In the genomic region with DNA sequence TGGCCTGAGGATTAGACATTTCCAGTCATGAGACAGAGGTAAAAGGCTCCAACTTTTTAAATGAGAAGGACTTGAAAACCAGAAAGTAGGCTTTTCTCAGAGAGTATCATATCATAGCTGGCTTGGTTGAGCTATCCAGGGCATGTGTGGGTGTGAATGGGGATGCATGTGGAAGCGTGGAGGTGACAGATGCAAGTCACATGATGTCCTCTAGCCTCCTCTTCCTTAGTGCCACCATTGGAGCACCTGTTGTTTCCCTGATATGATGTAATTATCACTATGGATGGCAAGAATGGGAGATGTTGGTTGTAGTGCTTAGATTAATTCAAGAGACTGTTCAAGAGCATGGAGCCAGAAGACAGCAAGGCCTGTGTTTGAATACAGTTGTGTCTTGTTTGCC, we compare ENCODE assay signal across 32 mouse cellular contexts.
"Had no signal": no experiment of that assay in that cellular context is flagged by ENCODE, and none has a peak within 500 bp of the region (broad histone marks: within the 10 kb centered on the region; RNA-seq: fewer than 3 reads in every experiment).

No protein-coding gene starts in this region.

- H3K4me3 ChIP-seq: left cerebral cortex, adult 2 months; limb, embryonic 10.5 days; limb, embryonic 12.5 days; limb, embryonic 13.5 days; limb, embryonic 15.5 days; liver, embryonic 12.5 days; liver, embryonic 13.5 days; liver, embryonic 15.5 days; lung, embryonic 15.5 days; megakaryocyte, embryonic 14.5 days; midbrain, embryonic 10.5 days; midbrain, embryonic 12.5 days; midbrain, embryonic 13.5 days; midbrain, embryonic 15.5 days; neural tube, embryonic 12.5 days had no signal

- H3K27me3 ChIP-seq: limb, embryonic 12.5 days; limb, embryonic 13.5 days; limb, embryonic 15.5 days; liver, embryonic 12.5 days; liver, embryonic 13.5 days; liver, embryonic 15.5 days; lung, embryonic 15.5 days; megakaryocyte, embryonic 14.5 days; midbrain, embryonic 12.5 days; midbrain, embryonic 15.5 days; neural tube, embryonic 12.5 days had no signal

- H3K9ac ChIP-seq: limb, embryonic 12.5 days; limb, embryonic 13.5 days; limb, embryonic 15.5 days; liver, embryonic 12.5 days; liver, embryonic 13.5 days; liver, embryonic 14.5 days; liver, embryonic 15.5 days; liver, postnatal 0 days; lung, embryonic 14.5 days; lung, embryonic 15.5 days; midbrain, embryonic 12.5 days; midbrain, embryonic 13.5 days; midbrain, embryonic 15.5 days; neural tube, embryonic 12.5 days had no signal

- ATAC-seq: liver, embryonic 12.5 days; liver, postnatal 0 days; lung, postnatal 0 days; midbrain, embryonic 13.5 days; midbrain, embryonic 15.5 days; midbrain, embryonic 16.5 days had no signal

- H3K36me3 ChIP-seq: limb, embryonic 10.5 days; limb, embryonic 12.5 days; limb, embryonic 13.5 days; limb, embryonic 15.5 days; liver, embryonic 12.5 days; liver, embryonic 13.5 days; liver, embryonic 15.5 days; lung, embryonic 15.5 days; midbrain, embryonic 10.5 days; midbrain, embryonic 12.5 days; midbrain, embryonic 13.5 days; midbrain, embryonic 15.5 days; neural tube, embryonic 12.5 days had no signal

- H3K4me2 ChIP-seq: limb, embryonic 12.5 days; limb, embryonic 13.5 days; limb, embryonic 15.5 days; liver, embryonic 11.5 days; liver, embryonic 12.5 days; liver, embryonic 13.5 days; liver, embryonic 15.5 days; lung, embryonic 14.5 days; lung, embryonic 15.5 days; midbrain, embryonic 11.5 days; midbrain, embryonic 12.5 days; midbrain, embryonic 13.5 days; midbrain, embryonic 15.5 days; neural tube, embryonic 12.5 days had no signal

- H3K4me1 ChIP-seq: limb, embryonic 10.5 days; liver, embryonic 12.5 days; liver, embryonic 13.5 days; liver, embryonic 15.5 days; lung, embryonic 15.5 days; megakaryocyte, embryonic 14.5 days; neural tube, embryonic 12.5 days had no signal

- H3K9me3 ChIP-seq: limb, embryonic 10.5 days; limb, embryonic 12.5 days; limb, embryonic 13.5 days; limb, embryonic 15.5 days; liver, embryonic 12.5 days; liver, embryonic 13.5 days; liver, embryonic 15.5 days; lung, embryonic 15.5 days; midbrain, embryonic 10.5 days; midbrain, embryonic 12.5 days; midbrain, embryonic 13.5 days; midbrain, embryonic 15.5 days; neural tube, embryonic 12.5 days had no signal

- DNase-seq: left cerebral cortex, postnatal 4 days; liver; liver, embryonic 13.5 days; liver, postnatal 0 days; lung, adult 18-20 months; lung, adult 2 months; lung, embryonic 14.5 days; lung, postnatal 10 days; lung, postnatal 14 days; lung, postnatal 36 days; lung, postnatal 4 days; midbrain, embryonic 14.5 days had no signal

- H3K27ac ChIP-seq: left cerebral cortex, adult 2 months; limb, embryonic 10.5 days; limb, embryonic 12.5 days; limb, embryonic 13.5 days; limb, embryonic 15.5 days; liver, embryonic 12.5 days; liver, embryonic 13.5 days; liver, embryonic 14.5 days; liver, embryonic 15.5 days; lung, embryonic 15.5 days; macrophage; midbrain, embryonic 10.5 days; midbrain, embryonic 12.5 days; midbrain, embryonic 13.5 days; midbrain, embryonic 15.5 days; neural tube, embryonic 12.5 days had no signal
